Mouse (Mus musculus) liver (tissue): Measurements from ENCODE around the gene Hnrnph1.
A peak's percentile ranks its signal among the peaks of the same experiment; 100 is the strongest.
"Not testable (repeated sequence)": the region's sequence is repeated elsewhere in the genome, so short reads cannot be mapped to it uniquely, and the experiment has no call there.

Experiments
- DNase-seq: peaks from one replicate; pipeline ENCODE4 v3.0.0-alpha.2; 2020; ENCODE audit warnings: mixed read lengths

Hnrnph1 gene

DNA sequence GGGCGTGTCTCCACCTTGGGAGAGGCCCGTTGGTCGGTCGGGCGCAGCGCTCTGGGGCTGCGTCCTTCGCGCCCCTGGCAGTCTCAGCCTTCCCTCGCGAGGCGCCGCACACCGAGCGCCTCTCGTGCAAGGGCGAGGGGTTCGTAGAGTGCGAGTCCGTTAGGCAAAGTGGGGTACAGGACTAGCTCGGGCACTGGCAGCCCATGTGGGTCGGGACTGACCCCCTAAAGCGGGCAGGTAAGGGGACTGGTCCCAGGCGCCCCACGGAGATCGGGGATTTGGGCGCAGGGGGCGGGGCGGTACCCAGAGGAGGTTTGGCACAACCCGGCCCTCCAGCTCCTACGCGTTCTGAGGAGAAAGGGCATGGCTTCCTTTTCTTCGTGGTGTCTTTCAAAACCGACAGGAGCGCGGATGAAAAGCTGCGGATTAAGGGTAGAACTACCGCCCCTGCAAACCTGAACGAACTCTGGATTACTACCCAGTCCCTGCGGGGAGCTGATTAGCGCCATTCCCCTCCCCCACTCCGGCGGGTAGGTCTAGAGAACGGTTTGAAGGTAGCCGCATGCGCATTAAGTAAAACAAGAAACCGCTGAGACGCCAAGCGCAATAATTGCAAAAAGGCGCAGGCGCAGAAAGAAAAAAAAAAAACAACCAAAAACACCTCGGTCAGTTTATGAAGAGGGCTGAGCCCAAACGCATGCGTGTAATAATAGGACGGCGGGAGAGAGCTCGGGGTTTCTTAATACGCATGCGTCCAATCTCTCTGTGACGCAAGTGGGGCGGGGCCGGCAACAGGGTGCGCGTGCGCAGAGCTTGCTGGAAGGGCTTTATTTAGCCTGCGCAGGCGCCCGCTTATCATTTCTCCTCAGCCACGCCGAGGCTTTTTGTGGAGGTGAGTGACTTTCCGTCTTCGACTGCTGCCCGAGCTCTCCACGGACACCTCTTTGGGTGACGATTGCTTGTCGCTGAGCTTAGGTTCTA, at the start of gene Hnrnph1:
Gene Hnrnph1 (plus strand): TSS at position 80 of the 981 bp plus-strand sequence.
- peak; percentile 99 for DNase-seq

- DNase-seq, result no peak
These were observed 48.6 kb upstream of the Hnrnph1 start for GRCm38 (mm10) chr11:50328075-50328625.

DNA sequence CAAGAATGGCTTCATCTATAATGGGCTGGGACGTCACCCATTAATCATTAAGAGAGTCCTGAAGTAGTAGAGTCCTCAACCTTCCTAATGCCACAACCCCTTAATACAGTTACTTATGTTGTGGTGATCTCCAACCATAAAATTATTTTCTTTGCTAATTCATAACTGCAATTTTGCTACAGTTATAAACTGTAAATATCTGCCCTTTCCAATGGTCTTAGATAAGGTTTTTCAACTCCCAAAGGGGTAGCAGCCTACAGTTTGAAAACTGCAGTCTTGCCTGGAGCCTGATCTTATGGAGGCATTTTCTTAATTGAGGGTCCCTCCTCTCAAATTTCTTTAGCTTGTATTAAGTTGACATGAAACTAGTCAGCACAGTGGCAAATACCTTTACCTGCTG, 47.4 kb upstream of the Hnrnph1 start:
- DNase-seq, result no peak

GRCm38 (mm10) chr11:50333181-50333580, 43.6 kb upstream of the Hnrnph1 start:
- no peak for DNase-seq

DNA sequence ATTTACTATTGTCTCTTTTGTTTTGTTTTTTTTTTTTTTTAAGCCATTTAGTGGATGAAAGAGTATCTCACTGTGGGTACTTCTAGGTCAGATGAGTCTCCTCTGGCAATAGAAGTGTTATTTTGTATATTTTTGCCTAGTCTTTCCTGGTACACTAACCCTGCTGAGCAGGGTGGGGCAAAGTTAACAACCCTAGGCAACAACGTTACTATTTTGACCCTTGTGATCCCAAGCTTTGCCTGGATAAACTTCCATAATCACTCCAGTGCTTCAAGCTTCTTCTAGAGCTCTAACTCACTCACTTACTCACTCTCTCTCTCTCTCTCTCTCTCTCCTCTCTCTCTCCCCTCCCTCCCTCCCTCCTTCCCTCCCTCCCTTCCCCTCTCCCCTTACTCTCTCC, 40.7 kb upstream of the Hnrnph1 start:
- DNase-seq, result no peak

DNA sequence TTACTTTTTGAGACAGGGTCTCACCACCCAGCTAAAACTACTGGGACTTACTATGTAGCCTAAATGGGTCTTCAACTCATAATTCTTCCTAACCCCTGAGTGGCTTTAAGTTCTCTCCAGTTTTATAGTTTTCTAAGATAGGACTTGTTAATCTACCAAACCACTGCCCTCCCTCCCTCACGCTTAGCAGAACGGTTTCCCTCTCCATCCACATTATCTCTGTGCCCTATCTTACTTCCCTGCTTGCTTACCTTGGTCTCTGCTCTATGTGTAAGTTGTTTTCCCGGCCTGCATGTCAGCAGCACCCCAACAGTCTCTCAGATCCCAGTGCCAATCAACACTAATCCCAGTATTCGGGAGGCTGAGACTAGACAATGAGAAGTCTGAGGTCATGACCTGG, 39.9 kb upstream of the Hnrnph1 start:
- DNase-seq, result no peak

DNA sequence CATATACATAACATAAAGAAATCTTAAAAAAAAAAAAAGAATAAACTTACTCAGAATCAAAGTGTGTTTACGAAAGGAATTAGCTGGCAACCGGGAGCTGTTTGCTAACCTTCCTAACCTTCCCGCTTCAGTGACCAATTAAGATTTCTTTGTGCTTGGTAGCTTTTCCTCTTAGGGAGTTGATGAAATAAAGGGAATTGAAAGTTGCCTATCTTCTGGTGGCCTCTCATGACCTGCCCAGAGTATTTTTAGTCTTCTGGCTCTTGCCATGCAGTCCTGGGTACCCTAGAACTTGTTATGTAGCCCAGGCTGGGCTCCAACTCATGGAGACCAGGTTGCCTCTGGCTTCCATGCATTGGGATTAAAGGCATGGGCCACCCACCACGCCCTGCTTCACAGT, 31.3 kb upstream of the Hnrnph1 start:
- DNase-seq, result no peak

DNA sequence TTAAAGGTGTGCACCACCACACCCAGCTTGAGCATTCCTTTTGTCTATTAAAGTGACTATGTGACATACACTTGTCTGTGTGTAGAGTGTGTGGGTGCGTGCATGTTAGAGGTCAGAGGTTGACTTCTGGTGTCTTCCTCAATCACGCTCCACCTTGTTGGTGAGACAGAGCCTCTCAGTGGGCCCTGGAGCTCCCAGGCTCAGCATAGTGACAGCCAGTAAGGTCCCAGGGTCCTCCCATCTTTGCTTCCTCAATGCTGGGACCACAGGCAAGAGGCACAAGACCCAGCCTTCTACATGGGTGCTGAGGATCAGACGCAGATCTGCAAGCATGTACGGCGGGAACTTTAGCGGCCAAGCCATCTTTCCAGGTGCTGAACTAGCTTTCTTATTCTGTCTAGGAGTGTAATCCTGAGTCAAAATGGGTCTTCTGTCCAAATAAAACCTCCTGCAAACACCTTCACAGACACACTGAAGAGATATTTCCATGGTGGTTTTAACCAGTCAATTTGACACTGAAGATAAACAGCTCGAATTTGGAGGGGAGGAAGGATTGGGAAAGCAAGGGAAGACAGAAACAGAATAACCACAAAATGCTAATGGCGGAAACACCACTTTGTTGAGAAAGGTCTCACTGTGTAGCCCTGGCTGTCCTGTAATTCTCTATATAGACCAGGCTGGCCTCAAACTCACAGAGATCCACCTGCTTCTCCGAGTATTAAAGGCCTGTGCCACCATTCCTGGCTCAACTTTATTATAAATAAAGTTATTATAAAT, 30.3 kb upstream of the Hnrnph1 start:
- no peak for DNase-seq

GRCm38 (mm10) chr11:50352177-50352576, 24.6 kb upstream of the Hnrnph1 start:
- no peak for DNase-seq

GRCm38 (mm10) chr11:50354162-50354561, 22.6 kb upstream of the Hnrnph1 start, which contains the start of gene Cby3:
Cby3 (plus strand) TSS chr11:50354462.
- no peak for DNase-seq

GRCm38 (mm10) chr11:50354851-50355250, 21.9 kb upstream of the Hnrnph1 start:
- no peak for DNase-seq

GRCm38 (mm10) chr11:50355395-50355794, 21.4 kb upstream of the Hnrnph1 start:
- DNase-seq, result no peak

- peak; percentile 65 for DNase-seq
These were observed 17.6 kb upstream of the Hnrnph1 start for GRCm38 (mm10) chr11:50358950-50359861.

GRCm38 (mm10) chr11:50361282-50361681, 15.5 kb upstream of the Hnrnph1 start:
- DNase-seq, result not testable (repeated sequence)

- DNase-seq, result peak; percentile 77
These were observed 12.2 kb upstream of the Hnrnph1 start for GRCm38 (mm10) chr11:50364548-50364947.

GRCm38 (mm10) chr11:50365322-50365721, 11.5 kb upstream of the Hnrnph1 start:
- no peak for DNase-seq

GRCm38 (mm10) chr11:50367531-50367930, 9.3 kb upstream of the Hnrnph1 start:
- no peak for DNase-seq

DNA sequence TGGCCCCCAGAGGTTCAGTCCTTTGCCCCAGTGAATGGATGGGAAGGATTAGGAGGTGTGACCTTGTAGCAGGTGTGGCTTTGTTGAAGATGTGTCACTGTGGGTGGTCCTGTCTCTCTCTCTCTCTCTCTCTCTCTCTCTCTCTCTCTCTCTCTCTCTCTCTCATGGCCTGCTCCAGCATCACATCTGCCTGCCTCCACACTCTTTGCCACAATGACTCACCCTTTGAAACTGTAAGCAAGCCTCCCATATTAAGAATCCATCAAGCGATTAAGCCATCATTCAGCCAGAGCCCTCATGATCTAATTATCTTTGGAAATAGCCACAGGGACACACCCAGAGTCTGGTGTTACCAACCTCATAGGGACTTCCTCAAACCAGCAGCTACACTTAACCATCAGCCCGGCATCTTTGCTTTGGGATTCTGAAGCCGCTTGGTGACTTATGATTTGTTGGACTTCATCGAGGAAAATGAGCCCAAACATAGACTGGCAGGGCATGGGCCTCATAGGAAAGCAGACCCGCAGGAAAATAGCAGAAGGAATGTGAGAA, 7.4 kb upstream of the Hnrnph1 start:
- DNase-seq, result no peak

DNA sequence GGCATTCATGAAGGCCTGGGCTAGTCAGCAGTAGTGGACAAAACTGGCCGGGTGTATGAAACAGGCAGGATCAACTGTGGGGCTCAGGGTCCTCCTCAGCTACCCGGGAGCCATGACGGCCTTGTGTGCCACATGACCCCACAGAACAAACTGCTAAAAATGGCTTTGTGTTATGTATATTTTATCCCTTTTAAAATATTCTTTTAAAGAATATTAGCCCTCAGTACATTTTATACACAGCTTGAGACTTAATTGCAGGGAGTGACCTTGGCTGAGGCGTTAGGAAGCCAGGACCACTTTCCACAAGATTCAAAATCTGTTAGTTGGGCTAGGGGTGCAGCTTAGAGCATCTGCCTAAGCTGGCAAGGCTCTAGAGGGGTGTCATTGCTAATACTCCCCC, 5.8 kb upstream of the Hnrnph1 start:
- DNase-seq, result no peak

DNA sequence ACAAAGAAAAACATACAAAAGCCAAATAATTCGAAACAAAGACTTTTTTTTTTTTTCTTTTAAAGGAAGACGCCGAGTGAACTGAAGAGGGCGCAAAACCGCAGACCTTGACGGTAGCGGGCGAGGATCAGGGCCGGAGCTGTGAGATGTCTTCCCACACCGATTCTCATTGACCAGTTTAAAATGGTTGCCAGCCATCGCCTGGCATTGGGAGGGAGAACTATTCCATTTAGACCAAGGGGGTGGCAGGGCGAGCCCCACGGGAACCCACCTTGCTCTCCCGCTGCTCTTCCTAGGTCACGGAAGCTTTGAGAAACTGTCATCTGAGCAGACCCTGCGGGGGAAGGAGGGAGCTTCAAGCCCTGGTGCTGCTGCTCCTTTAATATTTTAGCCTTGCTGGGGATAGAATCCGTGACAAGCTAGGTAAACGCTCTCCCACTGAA, 5.4 kb upstream of the Hnrnph1 start:
- DNase-seq, result peak; percentile 73

DNA sequence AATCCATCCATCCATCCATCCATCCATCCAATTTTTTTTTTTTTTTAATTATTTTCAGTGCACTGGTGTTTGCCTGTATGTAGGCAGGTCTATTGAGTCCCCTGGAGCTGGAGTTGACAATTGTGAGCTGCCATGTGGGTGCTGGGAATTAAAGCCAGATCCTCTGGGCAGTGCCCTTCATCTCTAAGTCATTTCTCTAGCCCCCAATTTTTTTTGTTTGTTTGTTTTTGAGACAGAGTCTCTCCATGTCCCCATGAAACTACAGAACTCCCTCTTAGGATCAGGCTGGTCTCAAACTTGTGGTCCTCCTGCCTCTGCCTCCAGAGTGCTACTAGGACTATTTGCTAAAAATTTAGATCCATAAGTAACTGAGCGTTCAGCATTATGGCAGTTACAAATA, 4.9 kb upstream of the Hnrnph1 start:
- no peak for DNase-seq

GRCm38 (mm10) chr11:50373086-50373485, 3.7 kb upstream of the Hnrnph1 start:
- no peak for DNase-seq
